Mouse (Mus musculus) 3T3-L1 (cell line): ENCODE results near the gene Herc6.
"Not testable (repeated sequence)": the region's sequence is repeated elsewhere in the genome, so short reads cannot be mapped to it uniquely, and the experiment has no call there.

ENCODE experiments used
- DNase-seq: peaks from one replicate; pipeline ENCODE4 v3.0.0-alpha.2; 2015; ENCODE audit warnings: low read depth, low spot score

The Herc6 gene

GRCm38 (mm10) chr6:57580881-57581548 lies at the start of gene Herc6:
Herc6 (plus strand) TSS chr6:57581000.
- DNase-seq: peak; percentile 91

DNA sequence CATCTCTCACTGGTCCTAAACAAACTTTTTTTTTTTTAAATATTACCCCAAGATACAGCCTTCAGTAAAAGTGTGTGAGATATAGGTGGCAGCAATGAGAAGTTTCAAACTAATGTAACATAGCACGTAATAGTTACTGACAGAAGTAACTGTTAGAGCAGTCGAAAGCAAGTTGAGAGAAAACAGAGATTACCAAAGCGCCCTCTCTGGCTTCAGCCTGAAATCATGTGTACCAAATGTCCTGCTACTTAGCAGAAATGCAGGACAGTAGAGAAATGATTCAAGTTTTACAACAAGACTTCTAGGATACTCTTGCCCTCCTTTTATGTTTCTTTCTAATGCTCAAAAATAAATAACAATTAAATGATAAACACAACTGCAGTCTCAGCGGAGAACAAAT lies 49.8 kb upstream of the Herc6 start:
- peak; percentile 10 for DNase-seq

DNA sequence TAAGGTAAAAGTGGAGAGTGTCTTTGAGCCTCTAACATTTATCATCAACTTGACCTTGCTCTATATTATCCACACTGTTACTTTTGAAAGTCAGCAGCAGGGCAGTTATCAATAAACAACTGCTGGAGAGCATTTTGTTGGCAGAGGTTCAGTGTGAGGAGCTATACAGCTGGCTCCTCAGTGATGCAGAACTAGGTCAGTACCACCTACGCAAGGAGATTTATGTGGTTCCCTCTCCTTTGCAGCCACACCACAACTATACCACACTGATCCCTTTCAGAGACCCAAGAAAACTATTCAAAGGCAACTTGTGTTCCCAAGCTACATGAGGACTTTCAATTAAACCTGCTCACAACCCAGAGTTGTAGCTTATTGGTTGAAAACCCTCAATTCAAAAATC lies 49.4 kb upstream of the Herc6 start:
- DNase-seq: no peak

GRCm38 (mm10) chr6:57532022-57532421 lies 48.8 kb upstream of the Herc6 start:
- no peak for DNase-seq

DNA sequence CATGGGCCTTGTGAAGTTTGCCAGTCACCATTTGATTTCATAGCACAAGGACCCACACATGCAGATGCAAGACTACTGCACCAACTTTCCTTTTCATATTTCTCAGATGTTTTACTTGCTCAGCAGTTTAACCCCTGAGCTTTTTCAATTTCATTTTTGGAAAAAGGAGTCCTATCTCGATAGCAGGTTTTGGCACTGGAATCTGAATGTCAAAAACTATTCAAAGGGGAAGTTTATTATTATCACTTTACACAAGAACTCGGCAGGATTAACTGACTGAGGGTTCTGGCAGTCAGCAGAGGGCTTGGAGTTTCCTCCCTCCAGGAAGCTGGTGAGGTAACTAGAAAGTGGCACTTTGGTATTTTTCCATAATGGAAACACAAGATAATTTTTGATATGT lies 47.4 kb upstream of the Herc6 start:
- peak; percentile 15 for DNase-seq

GRCm38 (mm10) chr6:57534231-57534610 lies 46.6 kb upstream of the Herc6 start:
- DNase-seq: no peak

GRCm38 (mm10) chr6:57534611-57535286 lies 46.1 kb upstream of the Herc6 start:
- peak; percentile 66 for DNase-seq

- DNase-seq: peak; percentile 100
Observed at GRCm38 (mm10) chr6:57535386-57535936, 45.3 kb upstream of the Herc6 start, which contains the start of gene Ppm1k. Ppm1k (minus strand) TSS chr6:57535468.

DNA sequence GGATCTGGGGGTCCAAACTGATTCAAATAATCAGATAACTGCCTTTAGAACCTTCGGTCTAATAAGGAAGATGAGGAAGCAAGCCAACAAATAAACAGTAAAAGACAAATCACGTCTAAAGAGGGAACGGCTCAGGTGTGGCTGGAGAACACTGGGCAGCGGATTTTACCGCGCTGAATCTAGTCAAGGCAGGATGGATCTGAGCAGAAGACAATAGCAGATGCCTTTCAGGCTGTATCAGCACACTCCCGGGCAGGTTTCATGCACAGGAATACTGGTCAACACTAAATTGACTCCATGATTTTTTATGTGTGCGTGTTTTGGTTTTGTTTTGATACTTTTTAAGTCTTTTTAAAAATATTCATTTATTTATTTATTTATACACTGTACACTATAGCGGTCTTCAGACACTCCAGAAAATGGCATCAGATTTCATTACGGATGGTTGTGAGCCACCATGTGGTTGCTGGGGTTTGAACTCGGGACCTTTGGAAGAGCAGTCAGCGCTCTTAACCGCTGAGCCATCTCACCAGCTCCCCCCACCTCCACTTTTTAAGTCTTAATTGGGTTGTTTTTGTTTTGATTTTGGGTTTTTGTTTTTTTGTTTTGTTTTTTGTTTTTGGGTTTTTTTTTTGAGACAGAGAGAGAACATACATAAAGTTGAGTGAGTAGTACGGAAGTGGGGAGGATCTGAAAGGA lies 44.7 kb upstream of the Herc6 start:
- DNase-seq: no peak

DNA sequence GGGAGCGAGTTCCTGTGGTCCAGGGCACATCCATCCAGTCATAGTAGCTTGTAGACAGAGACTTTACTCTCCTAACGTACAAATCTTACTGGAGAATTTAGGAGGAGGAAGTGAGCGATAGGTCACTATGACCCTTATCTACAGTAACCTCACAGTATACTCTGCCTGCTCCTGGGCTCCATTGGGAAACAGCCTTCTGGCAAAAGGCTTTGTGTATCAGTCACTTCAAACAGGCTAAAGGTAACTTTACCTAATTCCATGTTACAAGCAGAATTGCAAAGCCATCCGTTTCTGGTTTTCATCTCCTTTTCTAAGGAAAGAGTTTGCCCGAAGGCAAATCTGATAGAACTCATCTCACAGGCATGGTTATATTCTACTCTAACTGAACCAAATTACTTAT lies 42.9 kb upstream of the Herc6 start:
- DNase-seq: no peak

- DNase-seq: no peak
Observed at GRCm38 (mm10) chr6:57540950-57541498, 39.8 kb upstream of the Herc6 start.

GRCm38 (mm10) chr6:57541737-57542335 lies 39.0 kb upstream of the Herc6 start:
- peak; percentile 16 for DNase-seq

DNA sequence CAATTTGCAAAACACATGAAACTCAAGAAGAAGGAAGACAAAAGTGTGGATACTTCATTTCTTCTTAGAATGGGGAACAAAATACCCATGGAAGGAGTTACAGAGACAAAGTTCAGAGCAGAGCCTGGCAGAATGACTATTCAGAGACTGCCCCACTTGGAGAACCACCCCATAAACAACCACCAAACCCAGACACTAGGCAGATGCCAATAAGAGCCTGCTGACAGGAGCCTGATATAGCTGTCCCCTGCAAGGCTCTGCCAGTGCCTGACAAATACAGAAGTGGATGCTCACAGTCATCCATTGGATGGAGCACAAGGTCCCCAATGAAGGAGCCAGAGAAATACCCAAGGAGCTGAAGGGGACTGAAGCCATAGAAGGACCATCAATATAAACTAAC lies 37.2 kb upstream of the Herc6 start:
- not testable (repeated sequence) for DNase-seq

- peak; percentile 10 for DNase-seq
Observed at GRCm38 (mm10) chr6:57544866-57545265, 35.9 kb upstream of the Herc6 start.

DNA sequence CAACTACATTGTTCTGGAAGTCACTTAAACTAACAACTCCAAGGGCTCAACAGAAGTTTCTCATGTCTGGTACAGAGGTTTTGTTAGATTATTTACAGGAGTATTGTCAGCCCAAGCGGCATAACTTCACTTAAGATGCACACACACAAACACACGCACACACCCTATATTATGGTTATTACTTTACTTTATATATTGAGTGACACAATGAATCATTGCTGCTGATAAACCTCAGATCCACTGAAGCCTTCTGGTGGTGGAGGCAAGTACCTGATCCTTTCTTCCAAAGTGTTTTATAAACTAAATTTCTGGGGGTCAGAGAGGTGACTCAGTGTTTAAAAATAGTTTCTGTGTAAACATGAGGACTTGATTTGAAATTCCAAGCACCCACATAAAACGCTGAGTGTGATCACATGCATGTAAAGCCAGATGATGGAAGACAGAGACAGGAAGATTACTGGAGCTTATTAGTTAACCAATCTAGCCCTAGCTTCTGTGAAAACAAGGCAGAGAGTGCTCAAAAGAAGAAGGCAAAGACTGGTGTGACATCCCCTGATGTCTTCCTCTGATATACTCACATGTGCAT lies 29.5 kb upstream of the Herc6 start:
- DNase-seq: peak; percentile 50

- DNase-seq: no peak
Observed at GRCm38 (mm10) chr6:57557796-57558317, 22.9 kb upstream of the Herc6 start.

DNA sequence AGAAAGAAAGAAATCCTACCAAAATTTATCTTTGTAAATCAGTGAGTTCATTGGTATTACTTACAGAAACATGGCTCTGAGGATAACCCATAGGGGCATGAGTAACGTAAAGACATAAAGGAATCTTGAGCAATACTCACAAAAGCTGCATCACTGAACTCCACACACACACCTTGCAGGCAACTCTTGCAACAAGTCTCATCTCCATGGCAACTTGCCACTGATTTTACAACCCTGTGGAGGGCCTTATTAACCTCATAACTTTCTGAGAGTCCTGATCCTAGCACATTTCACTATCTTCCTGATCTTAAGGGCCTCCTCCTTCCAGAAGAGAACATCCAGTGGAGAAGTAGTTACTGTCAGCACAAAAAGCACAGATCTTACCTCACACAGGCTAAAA lies 17.3 kb upstream of the Herc6 start:
- DNase-seq: no peak

GRCm38 (mm10) chr6:57565452-57565851 lies 15.3 kb upstream of the Herc6 start:
- DNase-seq: no peak

DNA sequence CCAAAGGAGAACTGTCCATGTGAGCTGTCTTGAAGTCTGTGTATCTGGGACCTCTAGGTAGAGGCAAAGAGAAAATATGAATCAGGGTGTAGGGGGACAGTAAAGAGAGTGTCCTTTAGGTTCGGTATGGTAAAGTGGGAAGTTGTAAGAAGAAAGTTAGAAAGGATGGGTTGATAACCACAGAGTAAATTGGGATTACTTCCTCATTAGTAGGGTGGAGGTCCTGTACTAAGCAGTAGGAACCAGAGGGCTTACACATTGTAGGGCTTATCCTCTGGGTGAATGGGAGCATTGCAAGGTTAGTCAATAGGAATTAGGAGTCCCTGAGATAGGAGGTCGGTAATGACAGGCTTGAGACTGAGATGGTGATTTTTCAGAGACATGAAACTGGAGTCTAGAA lies 13.2 kb upstream of the Herc6 start:
- DNase-seq: no peak

GRCm38 (mm10) chr6:57570170-57570974 lies 10.4 kb upstream of the Herc6 start:
- DNase-seq: peak; percentile 89
